ENCODE assay signal across 9 mouse cellular contexts in genomic region chr4:57091363-57091762, GRCm38 (mm10). TPM values are rescaled to one million over a fixed set of nuclear protein-coding genes. Genes with fewer than 3 reads are reported as not detected.
DNase-seq lines count a peak whose midpoint lies in the region; ATAC-seq and TF ChIP-seq lines count a peak whose summit lies in the region.
"Had no signal": no experiment of that assay in that cellular context is flagged by ENCODE, and none has a peak within 500 bp of the region (broad histone marks: within the 10 kb centered on the region; RNA-seq: fewer than 3 reads in every experiment).

No protein-coding gene starts in this region.

- no peak for TF ChIP-seq CTCF in E14TG2a.4 (conservative IDR thresholded peaks at IDR 0.05; ENCODE audit: low read length)

- H3K4me2 ChIP-seq in forebrain, embryonic 14.5 days (ENCODE audit: low read length) = peak overlapping the region; percentile 3; the same call in 1 of the 2 replicates
- peak overlapping the region; percentile 20 for H3K4me2 ChIP-seq in midbrain, embryonic 15.5 days

- no peaks in the 10 kb centered on the region for H3K9me3 ChIP-seq in E14TG2a.4 (ENCODE audit: low read length)
- no peaks in the 10 kb centered on the region for H3K9me3 ChIP-seq in forebrain, embryonic 14.5 days (replicated peaks; ENCODE audit: control insufficient read depth, low read length)
- no peaks in the 10 kb centered on the region for H3K9me3 ChIP-seq in midbrain, embryonic 15.5 days

- 0 out of 2 replicates have a peak overlapping the region, but pooled peaks have one; percentile 15 for H3K4me3 ChIP-seq in E14TG2a.4 (replicated peaks; ENCODE audit: low read length)
- no peak overlapping the region for H3K4me3 ChIP-seq in forebrain, embryonic 14.5 days (ENCODE audit: low read depth, low read length)
- H3K4me3 ChIP-seq in midbrain, embryonic 15.5 days = no peak overlapping the region

- peak overlapping the region; percentile 48; the same call in 1 of the 2 replicates for H3K27ac ChIP-seq in forebrain, embryonic 14.5 days (ENCODE audit: low read depth, low read length)
- peak overlapping the region; percentile 75 for H3K27ac ChIP-seq in midbrain, embryonic 15.5 days

- H3K36me3 ChIP-seq in E14TG2a.4 (ENCODE audit: insufficient read depth, low read length) = no peaks in the 10 kb centered on the region
- H3K36me3 ChIP-seq in forebrain, embryonic 14.5 days (ENCODE audit: control insufficient read depth, insufficient read depth, low read length) = no peaks in the 10 kb centered on the region
- no peaks in the 10 kb centered on the region for H3K36me3 ChIP-seq in midbrain, embryonic 15.5 days (replicated peaks)

- H3K27me3 ChIP-seq in E14TG2a.4 (ENCODE audit: insufficient read depth, low read length) = peaks cover 4% of the 10 kb centered on the region; the same call in 1 of the 2 replicates
- H3K27me3 ChIP-seq in forebrain, embryonic 14.5 days (replicated peaks; ENCODE audit: control insufficient read depth, insufficient read depth, low read length) = no peaks in the 10 kb centered on the region
- H3K27me3 ChIP-seq in midbrain, embryonic 15.5 days (replicated peaks) = no peaks in the 10 kb centered on the region

- peak; percentile 53 for DNase-seq in CD4-positive helper T cell, adult 2 months (ENCODE audit: low read depth, low spot score)
- DNase-seq in forebrain, embryonic 14.5 days (ENCODE audit: low spot score) = peak; percentile 47
- DNase-seq in ovary, postnatal 14 days (ENCODE audit: low spot score) = no peak
- DNase-seq in right cerebral cortex, postnatal 36 days (ENCODE audit: low spot score in 2 of 2) = no peak
- DNase-seq in cerebellum, adult 9-10 months = no peak
- no peak for DNase-seq in heart, adult 11 months
- DNase-seq: cerebellum, adult 8-10 months had no signal

- H3K4me1 ChIP-seq in E14TG2a.4 (replicated peaks; ENCODE audit: low read depth, low read length) = peaks cover 33% of the 10 kb centered on the region
- H3K4me1 ChIP-seq in forebrain, embryonic 14.5 days (ENCODE audit: control insufficient read depth, insufficient read depth, low read length) = peaks cover 3% of the 10 kb centered on the region; the same call in 1 of the 2 replicates
- H3K4me1 ChIP-seq in midbrain, embryonic 15.5 days = peaks cover 21% of the 10 kb centered on the region

- no peak overlapping the region; the same call in 1 of the 2 replicates for H3K9ac ChIP-seq in forebrain, embryonic 14.5 days (ENCODE audit: low read length)
- no peak overlapping the region for H3K9ac ChIP-seq in midbrain, embryonic 15.5 days

- 29% methylated on average over 12 of the region's 12 CpGs for WGBS in forebrain, embryonic 14.5 days
- WGBS in midbrain, embryonic 15.5 days = 8% methylated on average over 12 of the region's 12 CpGs

- ATAC-seq in forebrain, embryonic 14.5 days = peak; percentile 67; the same call in 1 of the 2 replicates
- peak; percentile 89 for ATAC-seq in midbrain, embryonic 15.5 days (replicated peaks)

RNA-seq across cellular contexts. Expression of gene Epb41l4b, which starts 51.9 kb away (rescaled TPM):
- polyA plus RNA-seq in forebrain, embryonic 14.5 days (2014; fragmentation: Nextera tagmentation; extraction: Ambion mirVana) = 0.74 and 0.88 TPM in 2 replicates
- 3.5 and 3.7 TPM in 2 replicates for polyA plus RNA-seq in midbrain, embryonic 15.5 days (2015; fragmentation: Nextera tagmentation; extraction: Ambion mirVana)

Comparison
In these comparisons a context has a peak if more than half of its experiments do, and no peak if none do; other contexts are left out.
1. DNase-seq: peak in CD4-positive helper T cell, adult 2 months (single experiment) and forebrain, embryonic 14.5 days (single experiment); none in ovary, postnatal 14 days (single experiment), right cerebral cortex, postnatal 36 days (0 of 2), cerebellum, adult 9-10 months (single experiment) and heart, adult 11 months (single experiment).